Mouse (Mus musculus): ENCODE measurements at regions not wholly inside any gene's neighbourhood (a gene's known extent, or its start where the extent isn't known, plus 50 kb on each side); places are given as distances from the start of the nearest gene placed in this dataset.
"Not testable (repeated sequence)": the region's sequence is repeated elsewhere in the genome, so short reads cannot be mapped to it uniquely, and the experiment has no call there.

DNA sequence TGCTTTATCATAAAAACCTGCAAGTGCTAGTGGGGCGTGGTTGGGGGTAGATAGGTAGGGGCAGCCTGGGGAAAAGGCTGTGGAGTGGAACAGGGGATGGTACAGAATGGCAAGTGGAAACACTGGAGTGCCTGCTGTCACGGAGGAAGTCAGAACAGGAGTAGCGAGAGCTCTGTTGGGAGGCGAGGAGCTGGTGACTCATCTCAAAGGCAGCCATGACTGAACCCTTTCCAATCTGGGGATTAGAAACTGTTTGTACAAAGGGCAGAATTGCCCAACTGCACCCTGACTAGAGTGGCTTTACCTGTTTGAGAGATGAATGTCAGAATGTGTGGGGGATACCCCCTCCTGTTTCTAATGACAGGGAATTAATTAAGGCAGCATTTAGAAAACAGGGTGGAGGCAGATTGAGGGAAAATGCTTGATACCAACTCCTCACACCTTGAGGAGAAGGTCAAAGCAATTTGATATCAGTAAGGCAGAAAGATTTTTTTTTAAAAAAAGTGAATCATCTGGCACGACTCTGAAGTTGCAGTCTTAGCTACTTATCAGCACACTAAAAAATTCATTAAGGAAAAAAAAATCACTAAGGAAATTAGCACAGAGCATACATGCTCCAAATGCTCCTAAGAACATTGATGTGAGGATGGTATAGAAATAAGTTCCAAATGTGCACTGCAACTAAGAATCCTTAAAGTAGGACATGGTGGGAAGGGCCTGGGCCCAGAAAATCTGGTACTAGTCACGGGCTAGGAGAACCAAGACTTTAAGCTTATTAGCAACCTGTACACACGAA is 54.7 kb upstream of the Usp25 start:
- peak; percentile 13 for DNase-seq (ENCODE audit: low read depth, low spot score)

DNA sequence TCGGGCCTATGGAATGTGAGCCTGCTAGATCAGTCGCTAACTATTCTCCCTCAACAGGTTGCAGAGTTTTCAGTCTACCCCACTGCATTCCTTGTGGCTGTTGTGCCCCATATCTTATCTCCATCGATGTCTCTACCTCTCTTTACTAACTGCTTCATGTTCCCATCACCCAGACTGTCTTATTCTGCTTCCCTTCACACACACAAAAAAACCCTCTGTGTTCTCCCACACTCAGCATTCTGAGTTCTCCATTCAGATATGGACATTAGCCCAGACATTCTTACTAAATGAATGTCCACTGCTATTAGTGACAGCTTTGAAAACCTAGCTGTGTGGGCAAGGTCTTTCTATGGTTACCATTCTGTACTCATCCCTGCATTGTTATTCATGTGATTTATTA is 56.0 kb upstream of the Usp25 start:
- no peak for DNase-seq (ENCODE audit: low read depth, low spot score)

DNA sequence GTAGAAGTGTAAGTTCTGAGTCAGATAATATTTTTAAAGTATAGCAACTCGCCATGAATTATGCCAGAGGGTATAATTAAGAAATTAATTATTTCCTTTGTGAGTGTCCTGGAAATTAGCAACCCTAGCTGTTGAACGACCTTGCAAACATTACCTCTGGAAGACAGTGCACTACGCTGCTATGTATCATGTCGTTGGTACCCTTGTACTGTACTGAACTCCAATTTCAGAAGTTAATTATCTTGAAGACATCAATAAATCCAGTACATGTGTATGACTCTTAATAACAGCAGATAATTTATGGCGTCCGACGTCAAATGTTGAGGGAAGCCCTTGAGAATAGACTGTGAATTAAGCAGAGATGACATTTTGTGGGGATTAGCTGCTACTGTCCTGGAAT is 56.4 kb upstream of the Usp25 start:
- DNase-seq (ENCODE audit: low read depth, low spot score): peak; percentile 10

DNA sequence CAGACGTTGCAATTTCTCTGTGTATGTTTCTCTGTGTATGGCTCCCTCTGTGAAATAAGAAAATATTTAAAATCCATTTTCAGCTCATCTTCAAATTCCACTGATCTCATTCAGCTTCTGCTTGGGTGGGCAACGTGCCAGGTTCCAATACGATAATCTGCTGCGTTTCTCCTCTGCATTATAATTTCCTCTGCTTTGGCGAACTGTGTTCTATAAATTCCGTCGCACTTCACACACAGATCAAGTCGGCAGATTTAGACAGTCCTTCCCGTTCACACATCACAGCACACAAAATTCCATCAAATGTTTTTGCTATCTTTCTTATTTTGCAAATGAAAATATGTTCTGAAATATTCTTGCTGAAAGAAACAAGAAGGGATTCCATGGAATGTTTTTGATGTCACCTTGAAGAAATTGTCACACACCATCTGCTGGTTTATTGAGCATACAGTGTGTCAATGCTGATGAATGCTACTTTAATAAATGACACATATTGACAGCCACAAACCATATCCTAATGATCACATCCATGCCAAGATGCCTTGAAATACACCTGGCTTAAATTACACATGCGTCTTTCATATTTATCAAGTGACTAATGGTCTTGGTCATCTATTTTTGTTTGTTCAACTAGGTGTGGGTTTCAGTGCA is 62.5 kb upstream of the Usp25 start:
- DNase-seq (ENCODE audit: low read depth, low spot score): no peak

DNA sequence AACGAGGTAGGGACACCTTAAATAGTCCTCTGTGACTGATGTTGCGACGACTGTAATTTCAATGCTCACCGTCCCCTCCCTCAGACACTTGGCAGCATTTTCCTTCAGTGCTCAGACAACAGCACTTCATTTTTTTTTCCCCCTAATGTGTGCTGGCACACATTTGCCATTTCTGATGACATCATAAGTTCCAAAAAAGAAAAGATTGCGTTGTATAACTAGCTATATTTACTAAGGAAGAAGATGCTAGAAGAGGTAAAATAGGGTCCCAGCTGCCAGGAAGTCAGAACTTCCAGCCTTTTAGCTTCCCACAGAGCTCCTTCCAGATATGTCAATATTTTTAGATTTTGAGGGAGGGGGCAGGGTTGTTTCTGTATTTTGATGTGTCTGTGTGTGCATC is 66.5 kb upstream of the Usp25 start:
- DNase-seq (ENCODE audit: low read depth, low spot score): no peak

DNA sequence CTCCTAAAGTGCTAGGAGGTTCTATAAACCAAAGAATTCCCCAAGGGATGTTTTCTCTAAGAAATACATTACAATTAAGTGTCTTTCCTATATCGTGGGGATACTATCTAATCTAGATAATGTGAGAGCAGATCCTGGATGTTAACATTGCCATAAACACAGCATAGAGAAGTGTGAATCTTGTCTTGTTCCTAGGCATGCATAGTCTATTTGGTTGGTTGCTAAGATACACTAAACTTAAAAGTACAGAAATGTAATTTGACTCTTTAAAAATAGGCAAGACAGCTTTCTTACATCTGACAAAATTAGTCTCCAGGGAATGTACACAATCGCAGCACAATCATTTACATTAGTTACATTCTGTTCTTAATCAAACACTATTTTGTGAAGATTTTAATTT is 75.4 kb upstream of the Usp25 start:
- no peak for DNase-seq (ENCODE audit: low read depth, low spot score)

DNA sequence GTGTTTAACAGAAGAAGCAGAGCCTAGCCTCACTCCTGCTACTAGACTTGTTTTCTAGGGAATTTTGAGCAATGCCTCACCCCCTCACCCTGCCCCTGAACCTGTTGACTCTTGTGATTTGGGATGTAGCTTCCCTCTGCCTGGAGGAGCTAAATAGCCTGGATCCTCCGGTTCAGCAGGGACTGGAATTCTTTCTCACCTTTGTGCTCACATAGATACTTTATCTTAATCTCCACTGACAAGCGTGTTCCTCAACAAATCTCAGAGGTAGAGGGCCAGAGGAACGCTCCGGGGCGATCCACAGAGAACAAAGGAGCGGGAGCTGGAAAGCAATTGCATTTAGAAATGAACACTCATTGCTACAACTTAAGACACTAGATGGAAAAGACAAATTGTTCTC is 85.6 kb upstream of the Usp25 start:
- DNase-seq (ENCODE audit: low read depth, low spot score): no peak

DNA sequence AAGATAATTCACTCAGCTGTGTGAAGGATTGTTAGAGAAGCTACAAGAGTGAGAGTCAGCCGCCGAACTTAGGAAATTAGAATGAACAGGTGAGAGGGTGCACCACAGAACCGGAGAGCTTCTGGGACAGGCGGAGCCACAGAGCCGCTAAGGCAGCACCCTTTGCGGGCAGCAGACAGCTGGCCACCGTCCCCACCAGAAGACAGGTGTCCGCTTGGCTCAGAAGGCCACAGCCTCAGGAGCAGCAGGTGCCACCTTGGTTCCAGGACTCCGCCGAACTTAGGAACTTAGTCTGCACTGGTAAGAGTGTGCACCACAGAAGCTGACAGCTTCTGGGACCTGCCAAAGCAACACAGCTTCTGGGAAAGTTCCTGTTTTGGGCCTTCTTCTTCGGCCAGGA is 93.4 kb upstream of the Usp25 start:
- DNase-seq (ENCODE audit: low read depth, low spot score): not testable (repeated sequence)

DNA sequence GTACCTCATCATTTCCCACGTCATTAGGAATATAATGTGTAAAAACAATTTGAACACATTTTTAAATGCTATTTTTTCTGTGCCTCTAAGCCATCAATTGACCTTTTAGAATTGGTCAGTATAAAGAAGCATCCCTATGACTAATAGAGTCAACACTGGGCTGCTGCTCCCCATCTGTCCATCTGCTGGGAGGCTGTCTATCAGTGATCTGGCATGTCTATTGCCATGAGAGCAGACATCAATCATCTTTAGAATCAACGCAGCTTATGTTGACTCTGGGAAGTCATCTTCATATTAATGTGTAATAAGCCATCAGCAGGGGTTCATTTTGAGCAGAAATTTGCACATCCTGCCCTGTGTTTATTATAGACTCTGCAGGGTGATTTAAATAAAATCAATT is 94.9 kb upstream of the Usp25 start:
- no peak for DNase-seq (ENCODE audit: low read depth, low spot score)

DNA sequence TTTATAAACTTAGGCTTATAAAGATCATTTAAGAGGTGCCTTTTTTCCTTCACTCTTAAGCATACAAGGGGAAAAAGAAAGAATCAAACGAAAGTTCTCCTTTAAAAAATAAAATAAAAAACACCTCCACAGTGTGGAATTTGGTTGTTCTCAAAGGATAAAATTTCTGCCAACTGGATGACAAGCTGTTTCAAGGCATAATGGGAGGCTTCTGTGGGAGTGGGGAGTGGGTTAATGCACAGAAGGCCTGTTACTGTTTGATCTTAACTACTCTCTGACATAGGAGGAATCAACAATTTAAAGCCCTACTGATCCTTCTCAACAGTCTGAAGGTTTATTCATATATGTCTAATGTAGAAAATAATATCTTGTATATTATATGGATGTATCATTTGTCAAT is 99.2 kb upstream of the Usp25 start:
- no peak for DNase-seq (ENCODE audit: low read depth, low spot score)

DNA sequence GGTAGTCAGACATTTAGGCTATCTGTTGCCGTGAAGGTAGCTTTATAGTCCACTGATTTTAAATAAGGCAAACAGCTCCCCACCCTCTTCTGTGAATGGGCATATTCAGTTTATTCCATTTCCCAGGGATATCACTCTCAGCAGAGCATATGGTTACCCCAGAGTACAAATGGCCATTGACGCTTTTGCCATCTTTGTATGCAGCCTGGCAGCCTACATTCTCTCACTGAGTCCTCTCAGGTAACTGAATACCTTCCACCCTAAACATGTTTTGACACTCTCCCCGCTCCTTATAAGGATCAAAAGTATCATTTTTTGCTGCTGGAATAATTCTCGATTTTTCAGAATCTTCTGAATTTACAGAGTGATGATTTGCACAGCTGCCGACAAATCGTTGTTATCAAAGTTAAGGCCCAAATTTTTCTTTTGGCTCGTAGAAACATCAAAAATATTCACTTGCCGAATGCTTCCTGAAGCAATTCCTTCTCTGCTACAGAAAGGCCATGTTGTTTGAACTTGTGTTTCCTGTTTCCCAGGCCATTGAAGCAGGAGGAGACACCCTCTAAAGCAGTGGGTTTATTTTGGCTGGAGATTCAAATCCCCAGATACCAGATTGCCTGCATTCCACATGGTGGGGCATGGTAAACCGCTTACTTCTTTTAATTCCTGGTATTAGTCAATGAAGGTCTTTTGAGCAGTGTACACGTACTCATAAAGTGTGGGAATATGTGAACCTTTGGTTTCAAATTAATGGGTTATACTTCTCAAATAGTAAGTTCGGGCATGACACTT is 108.1 kb upstream of the Usp25 start:
- DNase-seq (ENCODE audit: low read depth, low spot score): peak; percentile 13

DNA sequence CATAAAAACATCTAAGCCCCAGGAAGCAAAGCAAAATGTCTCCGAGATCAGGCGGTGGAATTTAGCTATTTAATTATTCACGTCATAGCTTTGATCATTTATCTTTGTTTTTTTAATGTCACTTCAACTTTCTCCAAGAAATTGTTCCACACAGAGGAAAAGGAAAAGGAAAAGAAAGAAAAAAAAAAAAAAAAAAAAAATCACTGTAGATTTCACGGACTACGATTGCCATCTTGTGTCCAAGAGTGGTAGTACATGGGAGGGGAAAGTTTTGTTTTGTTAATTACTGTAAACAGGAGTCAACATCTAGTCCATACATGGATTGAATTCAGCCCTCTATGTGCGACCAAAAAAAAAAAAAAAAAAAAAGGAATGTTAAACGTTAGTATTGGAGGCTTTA is 114.4 kb upstream of the Usp25 start:
- peak; percentile 5 for DNase-seq (ENCODE audit: low read depth, low spot score)

DNA sequence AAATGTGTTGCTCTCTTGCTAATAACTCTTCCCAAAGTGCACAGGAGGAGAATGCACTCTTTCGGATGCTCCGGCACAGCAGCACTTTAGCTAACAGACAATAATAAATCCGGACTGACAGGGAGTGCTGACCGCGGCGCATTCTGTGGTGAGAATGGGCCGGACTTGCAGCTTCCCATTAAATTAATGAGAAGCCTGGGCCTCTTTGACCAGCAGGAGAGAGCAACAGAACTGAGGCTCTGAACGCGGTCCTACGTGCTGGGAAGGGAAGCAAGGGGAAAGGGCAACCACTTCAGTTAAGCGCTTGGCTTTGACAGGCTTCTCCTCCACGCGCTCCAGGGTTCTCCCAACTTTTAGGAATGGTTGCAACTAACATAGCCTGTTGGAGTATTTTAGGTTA is 117.2 kb upstream of the Usp25 start:
- no peak for DNase-seq (ENCODE audit: low read depth, low spot score)

DNA sequence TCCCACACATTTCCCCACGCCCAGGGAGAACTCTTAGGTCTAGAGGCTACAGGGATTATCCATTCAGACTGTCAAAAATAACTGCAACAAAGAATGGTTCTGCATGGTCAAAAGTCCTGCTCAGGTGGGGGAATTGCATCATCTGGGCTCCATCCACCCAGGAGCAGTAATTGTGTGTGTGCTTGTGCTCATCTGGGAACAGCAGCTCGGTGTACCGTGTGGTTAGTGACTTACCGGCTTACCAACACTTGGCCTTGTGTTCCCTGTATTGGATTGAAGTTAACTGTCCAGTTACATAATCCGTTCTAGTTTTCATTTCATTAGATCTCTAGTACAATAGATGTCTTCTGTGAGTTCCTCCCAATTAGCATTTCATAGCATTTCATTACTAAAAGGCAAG is 117.7 kb upstream of the Usp25 start:
- DNase-seq (ENCODE audit: low read depth, low spot score): no peak

DNA sequence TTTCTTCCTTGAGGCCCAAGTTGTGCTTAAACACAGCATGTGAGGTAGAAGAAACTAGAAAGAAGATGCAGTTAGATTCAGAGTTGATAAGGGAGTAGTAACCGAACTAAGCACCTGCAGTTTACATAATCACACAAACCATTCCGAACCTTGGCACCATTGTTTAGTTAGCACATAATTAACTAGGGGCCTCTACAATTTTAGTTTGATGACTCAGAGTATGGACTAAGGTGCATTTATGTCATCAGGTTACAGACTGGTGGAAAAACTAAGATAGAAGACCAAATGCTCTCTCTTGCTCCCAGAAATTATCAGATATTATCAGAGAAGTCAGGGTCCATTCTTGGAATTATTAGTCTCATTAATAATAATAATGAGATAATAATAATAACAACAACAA is 134.9 kb upstream of the Usp25 start:
- DNase-seq (ENCODE audit: low read depth, low spot score): no peak

DNA sequence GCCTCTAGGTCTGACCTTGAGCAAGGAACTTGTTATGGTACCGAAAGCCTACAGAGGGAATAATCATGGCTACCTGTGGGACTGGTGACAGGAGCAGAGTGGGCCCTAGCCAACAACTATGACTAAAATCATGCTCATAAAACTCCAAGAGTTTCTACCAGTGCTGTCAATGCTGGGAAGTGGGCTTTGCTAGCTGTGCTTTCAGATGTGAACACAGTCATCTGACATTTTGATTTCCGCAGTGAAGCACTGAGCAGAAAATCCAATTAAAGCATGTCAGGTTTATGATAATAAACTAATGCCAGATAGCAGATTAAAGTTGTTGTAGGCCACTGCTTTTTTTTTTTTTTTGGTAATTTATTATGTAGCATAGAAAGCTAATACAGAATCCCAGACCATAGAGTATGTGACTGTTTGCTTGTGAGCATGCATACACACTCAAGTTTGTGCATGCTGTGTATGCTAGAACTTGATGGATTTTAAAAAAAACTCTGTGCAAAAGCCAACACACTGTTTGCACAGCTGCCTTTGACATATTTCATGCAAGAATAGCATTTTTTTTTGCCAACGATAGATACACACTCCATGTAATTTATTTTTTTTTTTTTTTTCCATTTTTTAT is 138.0 kb upstream of the Usp25 start:
- DNase-seq (ENCODE audit: low read depth, low spot score): no peak

DNA sequence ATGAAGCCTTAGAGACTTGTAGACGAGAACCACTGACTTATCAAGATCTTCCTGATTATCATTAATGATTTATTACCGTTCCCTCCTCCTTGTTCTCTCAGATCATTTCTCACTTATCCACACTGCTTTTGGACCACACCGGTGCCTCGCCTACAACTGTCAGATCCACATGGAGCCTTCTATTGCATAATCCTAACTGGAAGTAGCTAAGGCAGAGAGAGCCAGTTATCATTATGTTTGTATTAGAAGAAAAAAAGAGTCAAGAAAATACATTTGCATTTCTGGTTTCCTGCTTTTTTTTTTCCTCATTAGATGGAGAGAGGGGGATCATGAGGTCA is 147.1 kb upstream of the Usp25 start:
- DNase-seq (ENCODE audit: low read depth, low spot score): no peak

DNA sequence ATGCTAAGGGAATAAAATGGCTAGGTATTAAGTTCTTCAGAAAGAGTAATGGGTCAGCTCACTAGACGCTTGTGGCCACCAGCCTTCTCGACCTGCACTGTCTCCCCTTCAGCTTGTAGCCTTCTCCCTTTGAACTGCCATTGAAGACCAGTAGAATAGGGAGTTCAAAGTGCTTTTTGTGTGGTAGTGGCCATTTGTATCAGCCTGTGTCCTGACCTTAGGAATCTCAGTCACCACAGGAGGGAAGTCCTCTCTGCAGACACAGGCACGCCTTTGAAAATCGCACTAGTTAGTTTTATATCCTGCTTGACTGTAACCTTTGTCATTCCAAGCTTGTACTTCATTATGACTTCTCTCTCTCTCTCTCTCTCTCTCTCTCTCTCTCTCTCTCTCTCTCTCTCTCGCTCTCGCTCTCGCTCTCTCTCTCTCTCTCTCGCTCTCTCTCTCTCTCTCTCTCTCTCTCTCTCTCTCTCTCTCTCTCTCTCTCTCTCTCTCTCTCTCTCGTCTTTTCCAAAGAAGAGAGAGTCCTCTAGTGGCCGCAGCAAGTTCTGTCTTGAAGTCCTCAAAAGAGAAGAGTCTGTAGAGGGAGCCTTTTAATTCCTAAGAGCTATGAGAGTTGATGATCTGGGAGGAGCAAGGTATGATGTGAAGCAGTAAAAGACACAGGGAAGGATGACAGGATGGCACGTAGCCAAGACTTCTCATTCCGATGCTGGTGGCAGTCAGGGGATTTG is 147.6 kb upstream of the Usp25 start:
- peak; percentile 50 for DNase-seq (ENCODE audit: low read depth, low spot score)

DNA sequence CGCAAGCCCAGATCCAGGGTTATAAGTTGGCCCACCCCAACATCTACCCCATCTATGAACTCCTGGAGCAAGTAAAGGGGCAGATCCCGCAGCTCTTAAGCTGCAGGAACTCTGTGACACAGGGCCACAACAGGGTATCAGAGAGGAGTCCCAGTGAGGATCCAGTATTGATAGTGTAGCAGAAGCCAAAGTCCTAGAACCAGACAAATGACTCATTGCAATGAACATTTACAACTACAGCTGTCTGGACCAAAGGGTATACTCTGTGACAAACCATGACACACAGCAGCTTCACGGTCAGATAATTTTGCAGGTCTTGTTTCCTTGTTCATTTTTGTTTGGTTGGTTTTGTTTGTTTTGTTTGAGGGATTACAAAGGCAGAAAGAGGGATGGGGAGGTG is 149.1 kb upstream of the Usp25 start:
- DNase-seq (ENCODE audit: low read depth, low spot score): no peak

DNA sequence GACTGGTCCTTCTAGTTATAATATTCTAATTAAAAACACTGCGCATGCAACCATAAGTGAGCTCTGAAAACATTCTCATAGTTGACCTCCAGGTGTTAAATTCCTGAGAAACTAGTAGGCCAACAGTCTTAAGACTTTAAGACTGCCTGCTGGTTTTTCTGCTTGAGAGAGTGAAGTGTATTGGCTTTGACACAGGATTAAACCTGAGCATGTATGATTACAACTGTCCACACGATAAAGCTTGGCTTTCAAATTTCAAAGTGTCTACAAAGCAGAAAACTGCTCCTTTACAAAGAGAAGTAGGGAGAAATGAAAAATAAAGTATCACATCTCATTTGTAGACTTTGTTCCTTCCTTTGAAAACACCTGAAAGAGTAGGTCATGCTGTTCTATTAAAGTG is 157.7 kb upstream of the Usp25 start:
- DNase-seq (ENCODE audit: low read depth, low spot score): no peak

DNA sequence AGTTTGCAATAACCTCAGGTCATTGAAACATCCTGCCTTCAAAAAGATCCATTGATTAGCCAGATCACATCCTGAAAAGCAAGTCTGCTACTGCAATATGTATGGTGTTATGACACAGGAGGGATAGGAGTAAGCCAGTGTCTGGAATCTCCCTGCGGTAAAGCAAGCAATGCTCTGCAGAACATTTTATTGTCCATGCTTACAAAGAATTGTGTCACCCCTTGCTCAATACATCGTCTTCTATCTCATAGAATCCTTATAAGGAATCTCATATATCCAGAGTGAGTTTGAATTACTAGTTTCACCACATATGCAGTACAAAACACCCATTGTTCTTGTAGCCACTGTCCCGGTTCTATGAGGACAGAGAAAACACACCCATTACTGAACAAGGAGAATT is 162.1 kb upstream of the Usp25 start:
- no peak for DNase-seq (ENCODE audit: low read depth, low spot score)

DNA sequence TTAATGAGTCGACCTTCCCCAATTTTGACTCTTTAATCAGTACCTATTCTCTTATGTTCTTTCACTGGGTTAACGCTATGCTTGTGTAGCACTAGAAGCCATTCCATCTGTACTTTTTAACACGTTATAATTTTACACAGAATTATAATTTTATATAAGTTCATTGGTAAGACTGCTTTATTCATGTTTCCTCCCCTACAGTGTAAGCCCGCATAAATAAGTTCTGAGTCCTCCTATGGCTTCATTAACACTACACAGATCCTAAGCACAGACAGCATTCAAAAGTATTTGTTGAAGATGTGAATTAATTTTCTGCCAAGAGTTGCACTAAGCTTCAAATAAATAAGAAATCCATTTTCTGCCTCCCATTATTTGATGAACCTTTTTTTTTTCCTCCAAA is 176.1 kb upstream of the Usp25 start:
- no peak for DNase-seq (ENCODE audit: low read depth, low spot score)

All from skeletal muscle tissue, adult 2 months (tissue).